Mouse (Mus musculus): ENCODE results near the gene Wdr89. TPM values are rescaled to one million over a fixed set of nuclear protein-coding genes. Genes with fewer than 3 reads are reported as not detected.

The Wdr89 gene
- total RNA-seq, 1 experiment: 29.8 TPM

DNA sequence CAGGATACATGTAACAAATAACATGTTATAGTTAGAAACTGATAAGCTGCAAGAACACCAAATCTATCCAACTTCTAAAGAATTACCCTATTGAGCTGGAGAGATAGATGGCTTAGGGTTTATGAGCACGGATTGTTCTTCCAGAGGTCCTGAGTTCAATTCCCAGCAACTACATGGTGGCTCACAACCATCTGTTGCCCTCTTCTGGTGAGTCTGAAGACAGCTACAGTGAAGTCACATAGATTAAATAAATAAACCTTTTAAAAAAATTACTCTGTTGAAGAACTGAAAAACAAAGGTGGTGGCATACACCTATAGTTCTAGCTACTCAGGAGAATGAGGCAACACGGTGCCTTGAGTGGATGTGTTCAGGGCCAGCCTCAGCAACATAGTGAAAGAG, 21.7 kb downstream of the Wdr89 start:
- in situ Hi-C loops (cut with MboI; ENCODE audit: low sequenced_read_pairs in 2 of 2, unreplicated experiment in 2 of 2): no loop called here
- H3K27ac ChIP-seq (ENCODE audit: insufficient read depth, low read depth, low read length, poor library complexity, severe bottlenecking): no peak overlapping the region

DNA sequence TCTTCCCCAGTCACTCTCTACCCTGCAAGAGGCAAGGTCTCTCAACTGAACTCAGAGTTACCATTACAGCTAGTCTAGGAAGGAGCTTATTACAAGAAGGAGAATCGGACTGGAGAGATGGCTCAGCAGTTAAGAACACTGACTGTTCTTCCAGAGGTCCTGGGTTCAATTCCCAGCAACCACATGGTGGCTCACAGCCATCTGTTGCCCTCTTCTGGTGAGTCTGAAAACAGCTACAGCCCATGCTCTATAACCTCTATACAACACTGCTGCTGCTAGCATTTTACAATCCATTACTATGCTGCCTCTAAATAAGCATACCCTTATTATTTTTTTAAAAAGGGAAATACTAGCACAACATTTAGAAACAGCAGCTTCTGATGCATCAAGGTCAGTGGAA, 23.6 kb downstream of the Wdr89 start:
- no peaks in the 10 kb centered on the region for H3K9me3 ChIP-seq (ENCODE audit: control insufficient read depth, insufficient read depth, low read depth, low read length)
- no peak overlapping the region for H3K4me3 ChIP-seq (ENCODE audit: insufficient read depth in 1 of 2, low read depth in 1 of 2, low read length in 2 of 2, poor library complexity in 1 of 2, severe bottlenecking in 1 of 2)
- 0 out of 2 replicates have a peak, but pooled peaks cover 2% of the 10 kb centered on the region for H3K36me3 ChIP-seq (ENCODE audit: control insufficient read depth, insufficient read depth, low read length, poor library complexity, severe bottlenecking)
- in situ Hi-C loops (cut with MboI; ENCODE audit: low sequenced_read_pairs in 2 of 2, unreplicated experiment in 2 of 2): no loop called here
- DNase-seq (ENCODE audit: low read depth, low spot score): no peak
- H3K4me1 ChIP-seq (ENCODE audit: control insufficient read depth in 2 of 2, insufficient read depth in 2 of 2, low read length in 2 of 2, poor library complexity in 1 of 2): peaks cover 0 to 2% of the 10 kb centered on the region in 2 experiments; a peak in 1 of 4 replicates
- TF ChIP-seq HCFC1 (IDR thresholded peaks at IDR 0.05; ENCODE audit: borderline replicate concordance, insufficient read depth, low read length): no peak
- no peak for TF ChIP-seq MAFK (IDR thresholded peaks at IDR 0.05; ENCODE audit: insufficient read depth, low read depth, low read length)
- no peak for TF ChIP-seq ZNF384 (IDR thresholded peaks at IDR 0.05; ENCODE audit: low read depth, low read length)
- H3K9ac ChIP-seq (ENCODE audit: insufficient read depth, low read depth, low read length, poor library complexity, severe bottlenecking): no peak overlapping the region
- H3K27ac ChIP-seq (ENCODE audit: insufficient read depth, low read depth, low read length, poor library complexity, severe bottlenecking): no peak overlapping the region

More for the DNA sequence above, 21.7 kb downstream of the Wdr89 start:
- Histone ChIP-seq H3K36me3 (ENCODE audit: control insufficient read depth, insufficient read depth, low read length, poor library complexity, severe bottlenecking) (0 out of 2 replicates have a peak, but pooled peaks cover 2% of the 10 kb centered on the region), H3K9ac (ENCODE audit: insufficient read depth, low read depth, low read length, poor library complexity, severe bottlenecking) (no peak overlapping the region), H3K4me1 (ENCODE audit: control insufficient read depth in 2 of 2, insufficient read depth in 2 of 2, low read length in 2 of 2, poor library complexity in 1 of 2) (peaks cover 0 to 2% of the 10 kb centered on the region in 2 experiments; a peak in 1 of 4 replicates), H3K9me3 (ENCODE audit: control insufficient read depth, insufficient read depth, low read depth, low read length) (no peaks in the 10 kb centered on the region), H3K4me3 (ENCODE audit: insufficient read depth in 1 of 2, low read depth in 1 of 2, low read length in 2 of 2, poor library complexity in 1 of 2, severe bottlenecking in 1 of 2) (0 out of 4 replicates have a peak overlapping the region, but pooled peaks of 1 of the 2 experiments have one; percentile 6)
- DNase-seq (ENCODE audit: low read depth, low spot score): no peak
- TF ChIP-seq CHD2 (IDR thresholded peaks at IDR 0.05; ENCODE audit: low read depth, low read length) (no peak), MAFK (IDR thresholded peaks at IDR 0.05; ENCODE audit: insufficient read depth, low read depth, low read length) (no peak), ZNF384 (IDR thresholded peaks at IDR 0.05; ENCODE audit: low read depth, low read length) (no peak), ZC3H11A (IDR thresholded peaks at IDR 0.05; ENCODE audit: borderline replicate concordance, low read depth, low read length) (no peak), HCFC1 (IDR thresholded peaks at IDR 0.05; ENCODE audit: borderline replicate concordance, insufficient read depth, low read length) (no peak)

DNA sequence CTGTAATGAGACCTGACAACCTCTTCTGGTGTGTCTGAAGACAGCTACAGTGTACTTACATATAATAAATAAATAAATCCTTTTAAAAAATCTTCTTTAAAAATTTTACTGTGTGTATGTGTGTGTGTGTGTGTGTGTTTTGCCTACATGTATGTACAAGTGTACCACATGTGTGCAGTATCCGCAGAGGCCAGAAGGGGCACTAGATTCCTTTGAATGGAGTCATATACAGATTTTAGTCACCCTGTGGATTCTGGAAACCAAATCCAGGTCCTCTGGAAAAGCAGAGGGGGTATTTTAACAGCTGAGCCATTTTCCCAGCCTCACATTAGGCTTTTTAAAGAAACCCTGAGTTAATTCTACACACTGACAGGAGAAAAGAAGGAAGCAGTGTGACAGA, 27.6 kb downstream of the Wdr89 start:
- in situ Hi-C loops (cut with MboI; ENCODE audit: low sequenced_read_pairs in 2 of 2, unreplicated experiment in 2 of 2): no loop called here

DNA sequence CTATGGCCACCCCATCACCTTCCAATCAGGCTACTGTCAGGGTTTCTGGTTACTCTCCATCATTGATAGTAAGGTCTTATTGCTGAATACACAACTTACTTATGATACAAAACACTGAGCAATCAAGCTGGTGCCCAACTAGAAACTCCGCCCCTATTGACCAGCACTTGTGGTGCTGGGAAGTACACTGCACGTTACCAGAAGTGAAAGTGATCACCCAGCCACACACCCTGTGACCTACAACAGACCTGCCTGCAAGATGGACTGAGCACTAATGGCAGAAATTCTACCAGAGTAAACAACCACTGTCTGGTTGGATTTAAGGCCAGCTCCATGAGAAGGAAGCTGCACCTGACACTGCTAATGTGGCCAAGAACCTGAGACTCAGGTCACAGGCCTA, 31.0 kb downstream of the Wdr89 start:
- in situ Hi-C loops (cut with MboI; ENCODE audit: low sequenced_read_pairs in 2 of 2, unreplicated experiment in 2 of 2): loop anchor here in 1 of 2 experiments (10.0 kb wide), 1 partner anchor 174 kb away; no protein-coding TSS in a partner anchor
- TF ChIP-seq CHD2 (IDR thresholded peaks at IDR 0.05; ENCODE audit: low read depth, low read length) (no peak), ZC3H11A (IDR thresholded peaks at IDR 0.05; ENCODE audit: borderline replicate concordance, low read depth, low read length) (no peak), ZNF384 (IDR thresholded peaks at IDR 0.05; ENCODE audit: low read depth, low read length) (no peak), MAFK (IDR thresholded peaks at IDR 0.05; ENCODE audit: insufficient read depth, low read depth, low read length) (no peak), HCFC1 (IDR thresholded peaks at IDR 0.05; ENCODE audit: borderline replicate concordance, insufficient read depth, low read length) (no peak)
- Histone ChIP-seq H3K4me3 (ENCODE audit: insufficient read depth in 1 of 2, low read depth in 1 of 2, low read length in 2 of 2, poor library complexity in 1 of 2, severe bottlenecking in 1 of 2) (no peak overlapping the region), H3K36me3 (ENCODE audit: control insufficient read depth, insufficient read depth, low read length, poor library complexity, severe bottlenecking) (peaks cover 2% of the 10 kb centered on the region; the same call in 1 of the 2 replicates), H3K27ac (ENCODE audit: insufficient read depth, low read depth, low read length, poor library complexity, severe bottlenecking) (no peak overlapping the region), H3K4me1 (ENCODE audit: control insufficient read depth in 2 of 2, insufficient read depth in 2 of 2, low read length in 2 of 2, poor library complexity in 1 of 2) (no peaks in the 10 kb centered on the region), H3K9me3 (ENCODE audit: control insufficient read depth, insufficient read depth, low read depth, low read length) (no peaks in the 10 kb centered on the region), H3K9ac (ENCODE audit: insufficient read depth, low read depth, low read length, poor library complexity, severe bottlenecking) (no peak overlapping the region)
- no peak for DNase-seq (ENCODE audit: low read depth, low spot score)

More for the DNA sequence above, 27.6 kb downstream of the Wdr89 start:
- peak; percentile 20 for DNase-seq (ENCODE audit: low read depth, low spot score)
- Histone ChIP-seq H3K9me3 (ENCODE audit: control insufficient read depth, insufficient read depth, low read depth, low read length) (no peaks in the 10 kb centered on the region), H3K36me3 (ENCODE audit: control insufficient read depth, insufficient read depth, low read length, poor library complexity, severe bottlenecking) (peaks cover 2% of the 10 kb centered on the region; the same call in 1 of the 2 replicates), H3K27ac (ENCODE audit: insufficient read depth, low read depth, low read length, poor library complexity, severe bottlenecking) (no peak overlapping the region), H3K9ac (ENCODE audit: insufficient read depth, low read depth, low read length, poor library complexity, severe bottlenecking) (no peak overlapping the region), H3K4me1 (ENCODE audit: control insufficient read depth in 2 of 2, insufficient read depth in 2 of 2, low read length in 2 of 2, poor library complexity in 1 of 2) (no peaks in the 10 kb centered on the region), H3K4me3 (ENCODE audit: insufficient read depth in 1 of 2, low read depth in 1 of 2, low read length in 2 of 2, poor library complexity in 1 of 2, severe bottlenecking in 1 of 2) (no peak overlapping the region)
- no peak for TF ChIP-seq CHD2 (IDR thresholded peaks at IDR 0.05; ENCODE audit: low read depth, low read length)
- TF ChIP-seq MAFK (IDR thresholded peaks at IDR 0.05; ENCODE audit: insufficient read depth, low read depth, low read length): no peak
- TF ChIP-seq HCFC1 (IDR thresholded peaks at IDR 0.05; ENCODE audit: borderline replicate concordance, insufficient read depth, low read length): no peak
- TF ChIP-seq ZNF384 (IDR thresholded peaks at IDR 0.05; ENCODE audit: low read depth, low read length): no peak
- no peak for TF ChIP-seq ZC3H11A (IDR thresholded peaks at IDR 0.05; ENCODE audit: borderline replicate concordance, low read depth, low read length)

Measured in ES-E14 (cell line).